Mouse (Mus musculus) 416B (cell line): ENCODE results near the gene Map3k4.

ENCODE experiments used
- DNase-seq: peaks from one replicate; pipeline ENCODE4 v3.0.0; 2011; ENCODE audit warnings: low read depth

Gene Map3k4

GRCm38 (mm10) chr17:12182702-12183485 lies 135.7 kb downstream of the Map3k4 start:
- DNase-seq: no peak

- DNase-seq: no peak
Measured at GRCm38 (mm10) chr17:12179766-12180165, 138.8 kb downstream of the Map3k4 start.

- DNase-seq: no peak
Measured at GRCm38 (mm10) chr17:12179339-12179738, 139.3 kb downstream of the Map3k4 start.
